Mouse (Mus musculus) midbrain, embryonic 16.5 days (tissue): Measurements from ENCODE around the gene Lsm7. TPM values are rescaled to one million over a fixed set of nuclear protein-coding genes. Genes with fewer than 3 reads are reported as not detected.
"Not testable (repeated sequence)": the region's sequence is repeated elsewhere in the genome, so short reads cannot be mapped to it uniquely, and the experiment has no call there.

Experiments
- ATAC-seq: fragments of 200-750 bp; cut with Nextera tagmentation; 2 replicates; pipeline ENCODE4 v1.8.0; 2017; ENCODE audit warnings: moderate TSS enrichment
- H3K27ac ChIP-seq: fragments of 300-500 bp; sonication (generic); 2 replicates; pipeline ENCODE4 v1.5.1; 2014; ENCODE audit warnings: mild to moderate bottlenecking, low read length, mixed read lengths
- H3K27me3 ChIP-seq: fragments of 300-500 bp; sonication (generic); 2 replicates; pipeline ENCODE4 v1.6.1; 2014; ENCODE audit warnings: low read depth, low read length, mixed read lengths; ENCODE audit not compliant: control insufficient read depth, insufficient read depth
- H3K36me3 ChIP-seq: fragments of 300-500 bp; sonication (generic); 2 replicates; pipeline ENCODE4 v1.6.1; 2014; ENCODE audit warnings: mild to moderate bottlenecking, low read length, moderate library complexity, mixed read lengths; ENCODE audit not compliant: control insufficient read depth, insufficient read depth
- H3K4me1 ChIP-seq: fragments of 300-500 bp; sonication (generic); 2 replicates; pipeline ENCODE4 v1.6.1; 2014; ENCODE audit warnings: mild to moderate bottlenecking, low read length, mixed read lengths; ENCODE audit not compliant: control insufficient read depth, insufficient read depth
- H3K4me2 ChIP-seq: fragments of 300-500 bp; sonication (generic); 2 replicates; pipeline ENCODE4 v1.6.1; 2014; ENCODE audit warnings: mild to moderate bottlenecking, low read length, mixed read lengths
- H3K4me3 ChIP-seq: fragments of 300-500 bp; sonication (generic); 2 replicates; pipeline ENCODE4 v1.5.1; 2014; ENCODE audit warnings: low read depth, mild to moderate bottlenecking, low read length, moderate library complexity, mixed read lengths
- H3K9ac ChIP-seq: fragments of 300-500 bp; sonication (generic); 2 replicates; pipeline ENCODE4 v1.6.1; 2014; ENCODE audit warnings: low read depth, low read length, mixed read lengths
- H3K9me3 ChIP-seq: fragments of 300-500 bp; sonication (generic); replicated peaks from 2 replicates; pipeline ENCODE4 v1.6.1; 2014; ENCODE audit warnings: mild to moderate bottlenecking, low read length, mixed read lengths; ENCODE audit not compliant: control insufficient read depth, poor library complexity, severe bottlenecking
- WGBS: fragments of 180-500 bp; shearing (Covaris S2); extraction: QIAGEN DNeasy Blood & Tissue Kit; methylation state at CpG from one replicate; pipeline ENCODE4 v1.1.7; 2014; 5-methylcytosine and 5-hydroxymethylcytosine counted together
- polyA plus RNA-seq: library from polyadenylated mRNA; unstranded; fragments of >200 nt; fragmentation: Nextera tagmentation; extraction: Ambion mirVana; gene quantifications from 2 replicates; pipeline ENCODE4 v1.2.1, GENCODE M21; 2015

The Lsm7 gene
- polyA plus RNA-seq, 1 experiment from 2014 or later, result 202 TPM

DNA sequence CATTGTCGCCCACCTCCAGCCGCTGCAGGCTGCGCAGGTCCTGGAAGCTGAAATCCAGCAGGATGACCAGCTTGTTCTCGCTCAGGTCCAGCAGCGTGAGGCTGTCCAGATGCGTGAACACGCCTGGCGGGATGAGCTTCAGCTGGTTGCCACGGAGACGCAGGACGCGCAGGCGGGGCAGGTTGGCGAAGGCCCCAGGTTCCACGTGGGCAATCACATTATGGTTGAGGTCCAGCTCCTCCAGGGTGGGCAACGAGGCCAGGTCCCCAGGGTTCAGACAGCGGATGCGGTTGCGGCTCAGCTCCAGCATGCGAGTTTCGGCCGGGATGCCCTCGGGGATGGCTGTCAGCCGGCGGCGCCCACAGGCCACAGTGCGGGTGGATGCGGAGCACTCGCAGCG, 19.4 kb downstream of the Lsm7 start:
- no peaks in the 10 kb centered on the region for H3K4me1 ChIP-seq
- peak overlapping the region; percentile 18; the same call in 1 of the 2 replicates for H3K4me2 ChIP-seq
- H3K36me3 ChIP-seq, result peaks cover 11% of the 10 kb centered on the region
- 55% methylated on average over 30 of the region's 30 CpGs for WGBS
- H3K27me3 ChIP-seq, result peaks cover 22% of the 10 kb centered on the region
- no peak overlapping the region for H3K9ac ChIP-seq
- H3K9me3 ChIP-seq, result no peaks in the 10 kb centered on the region
- no peak overlapping the region for H3K27ac ChIP-seq
- no peak for ATAC-seq
- H3K4me3 ChIP-seq, result no peak overlapping the region

DNA sequence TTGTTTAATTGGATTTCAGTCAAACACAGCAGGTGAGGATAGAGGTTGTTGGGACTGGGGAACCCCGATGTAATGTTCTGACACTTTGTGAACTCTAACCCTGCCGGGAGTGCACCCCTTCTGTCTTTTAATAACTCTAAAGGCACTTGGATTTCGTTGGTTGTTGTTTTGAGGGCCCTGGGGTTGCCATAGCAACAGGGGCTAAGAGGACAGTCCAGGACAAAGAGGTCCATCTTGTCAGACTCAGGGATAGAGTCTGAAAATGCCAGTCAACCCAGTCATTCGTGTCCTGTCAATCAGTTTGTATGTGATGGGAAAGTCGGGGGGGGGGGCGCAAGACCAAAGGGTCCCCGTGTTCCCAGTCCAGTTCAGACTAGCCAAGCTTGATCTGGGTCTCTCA, 22.2 kb downstream of the Lsm7 start:
- ATAC-seq, result no peak
- H3K4me2 ChIP-seq, result no peak overlapping the region
- no peak overlapping the region for H3K4me3 ChIP-seq
- no peaks in the 10 kb centered on the region for H3K9me3 ChIP-seq
- peaks cover 22% of the 10 kb centered on the region for H3K27me3 ChIP-seq
- peaks cover 15% of the 10 kb centered on the region for H3K4me1 ChIP-seq
- H3K36me3 ChIP-seq, result peaks cover 21% of the 10 kb centered on the region
- H3K27ac ChIP-seq, result no peak overlapping the region
- 33% methylated on average over 7 of the region's 7 CpGs for WGBS
- no peak overlapping the region for H3K9ac ChIP-seq

DNA sequence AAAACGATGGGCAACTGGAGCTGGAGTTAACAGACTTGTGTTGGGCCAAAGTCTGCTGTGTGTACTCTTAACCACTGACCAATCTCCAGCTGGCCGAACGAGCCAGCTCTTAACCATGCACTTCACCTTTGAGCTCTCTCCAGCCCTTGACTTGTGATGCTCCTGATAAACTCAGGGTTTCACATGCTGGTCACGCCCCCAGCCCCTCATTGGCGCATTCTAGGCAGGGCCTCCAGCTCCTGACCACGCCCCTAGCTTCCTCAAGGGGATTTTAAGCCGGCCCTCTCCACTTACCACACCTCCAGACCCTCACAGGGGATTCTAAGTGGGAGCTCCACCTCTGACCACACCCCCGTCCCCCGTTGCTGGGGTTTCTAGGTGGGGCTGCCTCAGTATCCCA, 23.9 kb downstream of the Lsm7 start:
- H3K9ac ChIP-seq, result no peak overlapping the region
- no peak overlapping the region for H3K27ac ChIP-seq

DNA sequence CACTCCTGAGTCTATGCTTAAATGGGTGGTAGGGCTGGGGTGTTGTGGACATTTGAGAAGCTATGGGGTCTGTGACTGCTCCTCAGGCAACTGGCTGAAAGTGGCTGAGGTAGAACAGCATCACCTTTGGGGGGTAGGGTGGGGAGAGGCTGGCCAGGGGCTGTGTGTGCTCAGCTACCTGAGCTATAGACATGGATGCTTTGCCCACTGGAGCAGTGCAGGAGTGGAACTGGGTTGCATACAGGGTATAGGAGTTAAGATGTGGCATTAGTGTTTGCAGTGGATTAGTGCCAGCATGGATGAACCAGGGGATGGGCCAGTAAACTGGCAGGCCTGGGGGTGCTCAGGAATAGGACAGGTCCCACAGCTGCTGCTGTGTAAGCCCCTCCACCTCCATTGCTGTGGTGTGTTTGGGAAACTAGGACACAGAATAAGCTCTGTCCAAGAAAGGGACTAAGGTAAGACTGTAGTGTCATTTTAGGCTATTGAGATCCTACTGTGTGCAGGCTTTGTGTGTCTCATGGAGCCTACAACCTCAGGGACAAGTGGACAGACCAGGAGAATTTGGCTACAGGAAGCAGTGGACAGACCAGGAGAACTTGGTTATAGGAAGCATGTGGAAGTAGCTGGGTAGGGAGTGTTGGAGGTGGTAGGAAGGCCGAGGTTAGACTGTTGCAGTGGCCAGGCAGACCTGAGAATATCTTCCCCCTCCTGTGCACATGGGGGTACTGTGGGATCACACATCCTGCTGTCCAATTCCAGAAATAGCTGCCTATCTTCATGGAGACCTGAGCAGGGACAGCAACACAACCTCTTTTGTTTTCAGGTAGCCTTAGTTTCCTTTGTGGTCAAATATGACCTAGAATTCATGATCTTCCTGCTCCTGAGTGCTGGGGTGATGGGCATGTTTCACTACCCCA, 25.4 kb downstream of the Lsm7 start:
- H3K9me3 ChIP-seq, result no peaks in the 10 kb centered on the region
- H3K4me2 ChIP-seq, result no peak overlapping the region
- peaks cover 20% of the 10 kb centered on the region for H3K4me1 ChIP-seq
- H3K27ac ChIP-seq, result no peak overlapping the region
- peaks cover 7% of the 10 kb centered on the region for H3K27me3 ChIP-seq
- no peak overlapping the region for H3K9ac ChIP-seq
- ATAC-seq, result no peak
- no peak overlapping the region for H3K4me3 ChIP-seq
- H3K36me3 ChIP-seq, result peaks cover 14% of the 10 kb centered on the region
- WGBS, result 71% methylated on average over 1 of the region's 1 CpGs

More for the DNA sequence above, 23.9 kb downstream of the Lsm7 start:
- H3K9me3 ChIP-seq, result no peaks in the 10 kb centered on the region
- 7% methylated on average over 9 of the region's 9 CpGs for WGBS
- peaks cover 21% of the 10 kb centered on the region for H3K36me3 ChIP-seq
- no peak overlapping the region for H3K4me3 ChIP-seq
- ATAC-seq, result no peak
- no peak overlapping the region for H3K4me2 ChIP-seq
- peaks cover 20% of the 10 kb centered on the region for H3K27me3 ChIP-seq
- H3K4me1 ChIP-seq, result peaks cover 20% of the 10 kb centered on the region

DNA sequence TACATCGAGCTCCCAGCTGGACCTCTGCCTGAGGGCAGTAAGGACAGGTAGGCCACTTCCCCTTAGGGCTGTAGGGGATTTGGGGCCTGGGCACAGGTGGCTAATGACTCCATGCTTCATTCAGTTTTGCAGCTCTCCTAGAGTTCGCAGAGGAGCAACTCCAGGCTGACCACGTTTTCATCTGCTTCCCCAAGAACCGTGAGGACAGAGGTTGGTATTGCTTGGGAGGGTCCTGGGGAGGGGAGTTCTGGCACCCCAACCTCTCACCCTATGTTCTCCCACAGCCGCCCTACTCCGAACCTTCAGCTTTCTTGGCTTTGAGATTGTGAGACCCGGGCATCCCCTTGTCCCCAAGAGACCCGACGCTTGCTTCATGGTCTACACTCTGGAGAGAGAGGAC, 26.4 kb downstream of the Lsm7 start:
- H3K27me3 ChIP-seq, H3K9ac ChIP-seq, H3K27ac ChIP-seq, H3K36me3 ChIP-seq, H3K4me3 ChIP-seq, ATAC-seq, H3K9me3 ChIP-seq: not testable (repeated sequence)
- 89% methylated on average over 9 of the region's 9 CpGs for WGBS
- peaks cover 20% of the 10 kb centered on the region for H3K4me1 ChIP-seq
- peak overlapping the region; percentile 91 for H3K4me2 ChIP-seq

DNA sequence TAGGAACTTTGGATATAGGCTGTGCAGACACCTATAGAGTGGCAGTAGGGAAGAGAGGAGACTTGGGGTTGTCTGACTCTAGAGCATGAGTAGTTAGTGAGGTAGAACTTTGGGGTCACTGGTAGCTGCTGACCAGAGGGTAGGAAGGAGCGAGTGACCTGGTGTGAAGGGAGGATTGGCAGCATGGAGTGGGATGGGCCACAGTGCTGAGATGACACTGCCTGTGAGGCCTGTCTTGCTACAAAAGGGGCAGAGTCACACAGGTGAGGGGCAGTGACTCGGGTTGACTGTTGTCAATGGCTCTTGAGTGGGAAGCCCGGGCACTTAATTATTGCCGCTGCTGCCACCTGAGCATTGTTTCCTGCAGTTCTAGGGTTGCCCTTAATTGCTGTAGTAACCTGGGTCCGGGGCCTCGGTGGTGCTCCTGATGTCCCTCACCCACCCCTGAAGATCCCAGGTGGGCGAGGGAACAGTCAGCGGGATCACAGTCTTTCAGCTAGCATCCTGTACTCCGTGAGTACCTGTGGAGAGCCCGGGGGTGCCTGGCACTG, 27.1 kb downstream of the Lsm7 start:
- H3K36me3 ChIP-seq, result peaks cover 10% of the 10 kb centered on the region
- H3K27ac ChIP-seq, result no peak overlapping the region
- no peaks in the 10 kb centered on the region for H3K9me3 ChIP-seq
- WGBS, result 89% methylated on average over 10 of the region's 10 CpGs
- peak overlapping the region; percentile 91 for H3K4me2 ChIP-seq
- H3K4me1 ChIP-seq, result peaks cover 20% of the 10 kb centered on the region
- no peaks in the 10 kb centered on the region for H3K27me3 ChIP-seq
- H3K4me3 ChIP-seq, result peak overlapping the region; percentile 85
- peak overlapping the region; percentile 92 for H3K9ac ChIP-seq
- no peak for ATAC-seq

DNA sequence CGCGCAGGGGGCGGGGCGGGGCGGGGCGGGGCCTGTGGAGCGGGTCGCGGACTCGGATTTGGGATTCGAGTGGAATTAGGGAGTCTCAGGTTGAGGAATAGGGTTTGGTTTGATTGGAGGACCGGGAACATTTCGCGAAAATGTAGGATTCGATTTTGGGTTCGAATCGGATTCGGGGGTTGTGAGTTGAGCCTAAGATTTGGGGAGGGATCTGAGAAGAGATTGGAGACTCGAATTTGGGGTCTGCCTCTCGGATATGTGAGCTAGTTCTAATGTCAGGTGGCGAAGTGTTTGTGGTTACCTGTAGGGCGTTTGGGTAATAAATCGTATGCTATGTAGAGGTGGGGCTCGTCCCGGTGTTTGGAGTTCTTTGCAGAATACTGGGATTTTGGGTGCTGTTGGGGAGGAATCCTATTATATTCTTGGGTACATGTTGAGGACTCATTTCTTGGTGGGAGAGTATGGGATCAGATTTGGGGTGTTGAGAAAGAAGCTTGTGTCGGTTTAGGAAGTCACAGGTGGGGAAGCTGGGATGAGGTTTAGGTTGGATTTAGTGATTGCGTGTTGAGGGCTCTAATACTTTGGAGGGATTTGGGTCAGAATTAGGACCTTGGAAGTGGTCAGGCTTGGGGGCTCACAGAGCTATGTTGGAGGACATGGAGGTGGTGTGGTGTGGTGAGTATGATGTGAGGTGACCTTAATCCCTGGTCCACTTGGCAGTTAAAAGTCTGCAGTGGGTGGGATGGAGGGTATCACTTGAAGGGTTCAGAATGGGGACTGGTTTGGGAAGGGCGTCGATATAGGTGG, 27.7 kb downstream of the Lsm7 start:
- WGBS, result 8% methylated on average over 28 of the region's 29 CpGs
- no peak for ATAC-seq

DNA sequence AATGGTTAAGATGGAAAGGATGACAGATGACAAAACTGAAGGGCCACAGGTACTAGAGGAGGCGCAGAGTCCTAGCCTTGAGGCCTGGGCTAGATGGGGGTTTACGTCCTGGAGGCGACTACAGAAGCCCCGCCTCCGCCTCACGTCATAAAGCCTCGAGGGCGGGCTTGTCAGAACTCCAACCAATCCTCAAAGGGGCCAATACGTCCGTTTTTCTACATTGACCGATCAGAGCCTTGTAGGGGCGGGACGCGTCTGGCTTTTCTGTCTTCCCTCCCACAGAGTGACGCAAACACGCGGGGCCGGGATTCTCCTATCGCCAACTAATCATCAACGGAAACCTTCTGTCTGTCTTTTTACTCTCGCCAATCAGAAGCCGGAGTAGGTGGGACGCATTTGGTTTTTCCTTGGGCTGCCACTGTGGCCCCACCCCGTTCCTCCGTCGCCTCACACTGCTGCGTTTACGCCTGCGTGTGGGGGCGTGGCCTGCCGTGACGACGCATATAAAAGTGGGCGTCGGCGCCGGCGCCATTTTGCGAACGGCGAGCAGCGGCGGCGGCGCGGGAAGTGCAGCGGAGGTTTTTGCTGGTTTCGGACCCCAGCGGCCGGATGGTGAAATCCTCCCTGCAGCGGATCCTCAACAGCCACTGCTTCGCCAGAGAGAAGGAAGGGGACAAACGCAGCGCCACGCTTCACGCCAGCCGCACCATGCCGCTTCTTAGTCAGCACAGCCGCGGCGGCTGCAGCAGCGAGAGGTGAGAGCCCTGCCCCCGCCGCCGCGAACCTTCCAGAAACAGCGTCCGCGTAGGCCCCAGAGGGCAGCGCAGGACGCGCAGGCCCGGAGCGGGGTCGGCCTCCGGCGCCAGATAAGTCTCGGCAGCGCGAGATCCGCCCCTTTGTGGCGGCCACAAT, 28.6 kb downstream of the Lsm7 start, which contains the start of gene Oaz1:
Gene Oaz1, plus strand, starts transcription at position 506 of the 912 bp plus-strand sequence.
- H3K4me2 ChIP-seq, result peak within 1 kb of the TSS; percentile 91
- under 1% methylated on average over 77 of the region's 82 CpGs for WGBS
- H3K27me3 ChIP-seq, result no peaks in the 10 kb centered on the region
- peaks cover 20% of the 10 kb centered on the region for H3K4me1 ChIP-seq
- peak within 1 kb of the TSS; percentile 94 for H3K27ac ChIP-seq
- peaks cover 10% of the 10 kb centered on the region for H3K36me3 ChIP-seq
- peak; percentile 97 for ATAC-seq
- peak within 1 kb of the TSS; percentile 85 for H3K4me3 ChIP-seq
- peak within 1 kb of the TSS; percentile 92 for H3K9ac ChIP-seq
- no peaks in the 10 kb centered on the region for H3K9me3 ChIP-seq

More for the DNA sequence above, 27.7 kb downstream of the Lsm7 start:
- Histone ChIP-seq H3K4me3 (peak overlapping the region; percentile 85), H3K4me1 (peaks cover 20% of the 10 kb centered on the region), H3K27me3 (no peaks in the 10 kb centered on the region), H3K36me3 (peaks cover 10% of the 10 kb centered on the region), H3K4me2 (peak overlapping the region; percentile 91), H3K27ac (peak overlapping the region; percentile 94), H3K9ac (peak overlapping the region; percentile 92), H3K9me3 (no peaks in the 10 kb centered on the region)
